Mouse (Mus musculus): ENCODE data around the gene Etfrf1. TPM values are rescaled to one million over a fixed set of nuclear protein-coding genes. Genes with fewer than 3 reads are reported as not detected.

Gene Etfrf1
- total RNA-seq, 2 experiments from 2014 or later: 49.1 to 56.8 TPM

DNA sequence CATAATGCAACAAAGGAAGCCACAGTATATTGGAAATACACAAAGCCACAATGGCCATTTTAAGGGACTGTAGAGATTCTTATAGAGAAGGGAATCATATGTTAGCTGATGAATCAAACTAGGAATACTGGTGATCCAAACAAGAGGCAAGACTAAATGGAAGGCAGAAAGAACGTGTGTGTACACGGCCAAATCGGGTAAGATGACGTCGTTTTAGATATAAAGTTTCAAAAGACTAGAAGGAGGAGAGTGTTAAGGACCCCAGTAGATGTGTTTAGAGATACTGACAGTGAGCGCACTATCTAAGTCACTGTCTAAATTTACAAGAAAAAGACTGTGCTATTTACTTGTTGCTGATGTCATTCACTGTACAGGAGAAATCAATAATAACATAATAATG is 13.3 kb downstream of the Etfrf1 start:
- DNase-seq: no peak

- DNase-seq: no peak
These were observed 15.4 kb downstream of the Etfrf1 start for GRCm38 (mm10) chr6:145226296-145226695.

GRCm38 (mm10) chr6:145234391-145234790 is 23.5 kb downstream of the Etfrf1 start:
- no peak for DNase-seq

DNA sequence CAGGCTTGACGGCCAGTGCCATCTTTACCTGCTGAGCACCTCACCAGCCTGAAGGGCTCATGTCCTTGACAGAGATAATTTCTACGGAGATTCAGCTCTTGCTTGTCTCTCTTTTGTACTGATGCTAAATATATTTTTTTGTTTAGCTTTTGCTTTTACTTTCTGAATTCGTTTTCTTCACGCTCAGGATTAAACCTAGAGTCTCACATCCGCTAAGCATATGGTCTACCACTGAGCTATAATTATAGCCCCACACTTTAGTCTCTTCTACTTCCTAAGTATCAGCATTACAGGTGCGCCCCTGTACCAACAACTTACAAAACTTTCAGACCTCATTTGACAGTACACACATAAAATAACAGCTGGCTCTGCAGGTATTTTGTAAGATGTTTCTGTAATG is 24.4 kb downstream of the Etfrf1 start:
- no peak for DNase-seq

DNA sequence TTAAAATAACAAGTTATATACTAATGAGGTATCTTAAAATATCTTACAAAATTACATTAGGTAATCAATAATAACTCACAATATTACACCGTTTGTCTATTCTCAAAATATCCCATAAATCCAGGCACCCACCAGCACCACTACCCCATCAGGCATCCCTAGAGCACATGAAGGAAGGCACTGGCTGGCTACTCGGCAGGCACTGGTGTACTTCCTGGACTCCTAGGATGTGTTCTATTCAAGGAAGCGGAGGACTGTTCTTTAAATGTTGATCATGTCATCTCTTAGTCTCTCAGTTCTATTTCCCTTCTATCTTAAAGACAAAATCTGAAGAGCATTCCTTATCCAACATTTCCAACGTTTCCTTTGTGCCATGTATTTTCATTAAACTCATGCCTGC is 26.2 kb downstream of the Etfrf1 start:
- no peak for DNase-seq

- DNase-seq: no peak
These were observed 29.4 kb downstream of the Etfrf1 start for GRCm38 (mm10) chr6:145240285-145240684.

DNA sequence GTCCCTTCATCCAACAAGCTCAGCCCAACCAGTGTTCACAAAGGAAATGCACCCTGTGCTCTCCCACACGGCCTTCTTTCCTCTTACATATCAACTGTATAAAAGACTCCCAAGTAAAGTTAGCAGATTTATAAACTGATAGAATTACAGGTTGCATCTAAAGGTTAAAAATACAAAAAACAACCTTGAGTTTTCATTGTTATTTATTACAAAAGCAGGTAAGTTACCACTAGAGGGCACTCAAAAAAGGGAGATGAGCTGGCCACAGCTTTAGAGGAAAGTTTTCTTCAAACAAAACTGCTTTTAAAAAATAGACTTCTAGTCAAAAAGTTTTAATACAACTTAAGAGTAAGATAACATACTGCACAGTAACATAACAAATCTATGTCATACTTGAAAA is 31.6 kb downstream of the Etfrf1 start:
- DNase-seq: no peak

- no peak for DNase-seq
These were observed 35.9 kb downstream of the Etfrf1 start for GRCm38 (mm10) chr6:145246841-145247240.

DNA sequence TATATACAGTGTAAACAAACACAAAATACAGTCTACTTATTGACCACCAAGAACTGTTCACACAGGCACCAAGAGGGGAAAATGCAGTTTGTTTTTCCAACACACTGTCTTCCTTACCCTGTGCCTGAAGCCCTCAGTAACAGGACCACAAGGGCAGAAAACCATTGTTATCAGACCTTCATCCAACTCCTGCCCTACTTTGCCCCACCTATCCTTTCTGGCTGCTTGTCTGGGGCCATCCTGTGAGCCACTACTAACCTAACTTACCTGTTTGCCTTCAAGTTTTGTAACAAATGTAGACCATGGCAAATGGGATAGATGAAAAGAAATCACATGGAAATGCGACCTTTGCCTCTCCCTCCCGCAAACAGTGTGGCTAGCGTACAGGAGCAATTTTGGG is 37.0 kb downstream of the Etfrf1 start:
- no peak for DNase-seq

GRCm38 (mm10) chr6:145249291-145250184 is 38.6 kb downstream of the Etfrf1 start:
- DNase-seq: peak; percentile 35

DNA sequence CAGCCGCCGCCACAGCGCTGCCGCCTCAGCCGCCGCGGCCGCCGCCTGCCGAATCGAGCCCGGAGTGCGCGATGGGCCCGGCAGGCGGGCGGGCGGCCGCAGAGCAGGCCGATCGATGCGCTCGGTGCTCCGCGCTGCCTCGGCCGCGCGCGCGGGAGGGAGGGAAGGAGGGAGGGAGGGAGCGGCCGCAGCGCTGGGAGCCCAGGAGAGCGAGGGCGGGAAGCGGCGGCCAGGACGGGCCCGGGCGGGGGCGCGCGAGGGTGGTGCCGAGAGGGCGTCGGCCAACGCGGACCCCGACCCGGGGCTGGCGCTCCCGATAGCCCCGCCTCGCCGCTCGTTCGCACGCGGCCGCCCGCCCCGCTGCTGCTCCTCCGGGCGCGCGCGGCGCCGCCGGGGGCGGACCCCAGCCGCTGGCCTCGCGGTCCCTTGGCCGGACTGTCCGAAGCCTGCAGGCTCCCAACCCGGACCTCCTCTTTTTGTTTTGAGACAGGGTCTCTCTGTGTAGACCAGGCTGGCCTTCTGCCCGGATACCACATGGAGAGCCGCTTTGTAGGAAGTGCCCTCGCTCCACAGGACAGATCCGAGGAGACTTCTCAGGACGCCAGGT is 39.4 kb downstream of the Etfrf1 start, which contains the start of gene Kras:
Kras (minus strand) TSS at position 55 of the 607 bp plus-strand sequence.
- DNase-seq: peak; percentile 93

DNA sequence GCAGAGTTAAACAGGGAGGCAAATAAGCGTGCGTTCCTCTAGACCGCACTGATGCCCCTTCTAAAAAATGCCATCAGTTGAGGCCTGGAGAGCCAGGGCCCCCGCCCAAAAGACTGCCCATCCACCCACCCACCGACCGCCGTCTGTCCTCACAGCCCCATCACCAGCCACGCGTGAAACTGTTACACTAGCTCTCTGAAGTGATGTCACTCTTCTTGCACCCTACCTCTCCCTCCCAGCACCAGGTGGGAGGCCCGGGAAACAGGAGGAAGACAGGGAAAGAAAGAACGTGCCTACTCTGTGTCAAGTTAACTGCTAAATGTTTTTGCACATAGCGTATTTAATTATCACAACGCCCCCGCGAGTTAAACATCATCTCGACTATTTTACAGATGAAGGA is 39.9 kb downstream of the Etfrf1 start:
- no peak for DNase-seq

DNA sequence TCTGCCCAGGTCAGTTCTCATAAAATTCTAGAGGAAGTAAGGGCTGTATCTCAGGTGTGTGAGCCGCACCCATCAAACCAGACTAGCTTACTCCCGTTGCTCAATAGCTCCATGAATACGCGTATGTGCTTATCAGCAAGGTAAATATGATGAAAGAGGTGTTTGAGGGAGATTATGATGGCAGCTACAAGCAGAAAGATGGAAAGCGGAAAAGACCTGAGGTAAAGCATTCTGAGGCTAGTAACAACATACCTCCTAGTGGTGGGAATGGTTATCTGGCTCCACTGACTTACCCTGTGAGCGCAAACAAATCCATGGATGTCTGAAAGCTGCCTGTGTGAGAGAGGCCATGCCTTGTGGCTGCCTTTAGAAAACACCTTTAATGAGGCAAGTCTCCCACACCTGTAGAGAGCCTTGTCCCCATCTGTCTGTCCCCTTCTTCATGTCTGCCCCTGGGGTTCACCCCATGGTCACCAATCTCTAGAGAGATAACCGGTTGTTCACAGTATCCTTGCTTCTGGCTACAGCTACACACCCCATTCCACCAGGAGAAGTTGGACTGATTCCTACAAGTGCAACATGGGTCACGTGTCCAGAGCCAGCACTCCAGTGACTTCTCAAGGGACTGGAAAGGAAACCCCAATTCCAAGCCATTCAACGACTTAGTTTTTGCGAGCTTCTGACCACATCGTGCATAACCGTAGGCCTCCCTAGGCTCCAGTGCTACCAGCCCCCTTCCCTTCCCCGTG is 45.2 kb downstream of the Etfrf1 start:
- no peak for DNase-seq

DNA sequence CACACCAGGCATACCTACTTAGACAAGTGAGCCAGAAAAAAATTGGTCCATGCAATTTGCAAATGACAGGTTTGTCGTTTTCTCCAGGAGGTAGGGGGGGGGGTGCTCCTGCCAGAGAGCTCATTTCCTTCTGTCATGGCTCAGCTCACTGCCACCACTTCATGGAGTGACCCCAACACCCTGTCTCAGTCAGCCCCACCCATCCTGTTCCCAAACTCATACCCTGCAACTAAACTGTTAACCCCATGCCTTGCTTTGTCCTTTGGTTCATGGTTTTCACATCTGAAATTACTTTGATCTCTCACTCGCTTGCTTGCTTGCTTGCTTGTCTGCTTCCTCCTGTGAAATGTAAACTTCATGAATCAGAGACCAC is 45.8 kb downstream of the Etfrf1 start:
- no peak for DNase-seq

- no peak for DNase-seq
These were observed 51.4 kb downstream of the Etfrf1 start for GRCm38 (mm10) chr6:145262314-145262713.

Other genes with a start within 250 kb of the Etfrf1 start
- gene Bcat1, start 134.9 kb upstream of the Etfrf1 start, total RNA-seq (2021): 1 to 10 TPM; 3.4 to 3.7 TPM
- 1 to 10 TPM; 1.0 to 1.2 TPM for gene Lrmp, start 95.5 kb upstream of the Etfrf1 start, total RNA-seq (2021)
- under 1 TPM; 0.19 to 0.26 TPM for gene Casc1, start 129 bp upstream of the Etfrf1 start, total RNA-seq (2021)
- 10 to 100 TPM; 18.5 to 20.8 TPM for gene Kras, start 39.1 kb downstream of the Etfrf1 start, total RNA-seq (2021)